Mouse (Mus musculus) ES-E14 (cell line): ENCODE data around the gene Hrc. TPM values are rescaled to one million over a fixed set of nuclear protein-coding genes. Genes with fewer than 3 reads are reported as not detected.
A peak's percentile ranks its signal among the peaks of the same experiment; 100 is the strongest.

ENCODE experiments used
- DNase-seq: peaks from one replicate; pipeline ENCODE4 v3.0.0-alpha.2; 2013; ENCODE audit warnings: low read depth, low spot score
- H3K27ac ChIP-seq: 2 replicates; pipeline ENCODE4 v1.5.1; 2012; ENCODE audit warnings: low read depth, mild to moderate bottlenecking, low read length, moderate library complexity, mixed read lengths; ENCODE audit not compliant: poor library complexity, insufficient read depth, severe bottlenecking
- H3K36me3 ChIP-seq: 2 replicates; pipeline ENCODE4 v1.6.1; 2012; ENCODE audit warnings: mild to moderate bottlenecking, low read length, moderate library complexity, mixed read lengths; ENCODE audit not compliant: control insufficient read depth, poor library complexity, insufficient read depth, severe bottlenecking
- H3K4me1 ChIP-seq, 2 experiments: fragments of 150-350 bp in 1 of 2; sonication (generic) in 1 of 2; 2 replicates each; pipeline ENCODE4 v1.6.1; 2012; ENCODE audit warnings: low read length in 2 of 2, mild to moderate bottlenecking in 1 of 2, mixed read lengths in 1 of 2; ENCODE audit not compliant: control insufficient read depth in 2 of 2, insufficient read depth in 2 of 2, poor library complexity in 1 of 2
- H3K4me3 ChIP-seq, 2 experiments: fragments of 150-350 bp in 1 of 2; sonication (generic) in 1 of 2; 2 replicates each; pipeline ENCODE4 v1.5.1; 2012; ENCODE audit warnings: low read length in 2 of 2, low read depth in 1 of 2, mild to moderate bottlenecking in 1 of 2, mixed read lengths in 1 of 2; ENCODE audit not compliant: insufficient read depth in 1 of 2, poor library complexity in 1 of 2, severe bottlenecking in 1 of 2
- H3K9ac ChIP-seq: 2 replicates; pipeline ENCODE4 v1.6.1; 2012; ENCODE audit warnings: low read depth, mild to moderate bottlenecking, low read length, mixed read lengths; ENCODE audit not compliant: poor library complexity, insufficient read depth, severe bottlenecking
- H3K9me3 ChIP-seq: fragments of 150-350 bp; sonication (generic); 2 replicates; pipeline ENCODE4 v1.6.1; 2012; ENCODE audit warnings: low read depth, mild to moderate bottlenecking, low read length; ENCODE audit not compliant: control insufficient read depth, insufficient read depth
- CHD2 ChIP-seq: IDR thresholded peaks from 2 replicates; pipeline ENCODE4 v1.6.1; 2014; ENCODE audit warnings: mild to moderate bottlenecking, low read depth, low read length, inconsistent platforms
- HCFC1 ChIP-seq: IDR thresholded peaks from 2 replicates; pipeline ENCODE4 v1.6.1; 2012; ENCODE audit warnings: low read length, inconsistent platforms, borderline replicate concordance; ENCODE audit not compliant: insufficient read depth
- MAFK ChIP-seq: IDR thresholded peaks from 2 replicates; pipeline ENCODE4 v1.6.1; 2014; ENCODE audit warnings: mild to moderate bottlenecking, low read depth, low read length, inconsistent platforms; ENCODE audit not compliant: insufficient read depth
- ZC3H11A ChIP-seq: IDR thresholded peaks from 2 replicates; pipeline ENCODE4 v1.6.1; 2012; ENCODE audit warnings: low read depth, mild to moderate bottlenecking, inconsistent platforms, low read length, borderline replicate concordance
- ZNF384 ChIP-seq: IDR thresholded peaks from 2 replicates; pipeline ENCODE4 v1.6.1; 2012; ENCODE audit warnings: low read depth, low read length, inconsistent platforms
- in situ Hi-C, 2 experiments: fragments of 600-800 bp; cut with MboI; formaldehyde crosslinking; loops; one replicate each; pipeline ENCODE4 v1.15.1; 2025; ENCODE audit warnings: low sequenced_read_pairs in 2 of 2, inconsistent platforms in 1 of 2; ENCODE audit not compliant: unreplicated experiment in 2 of 2
- total RNA-seq: library from RNA; depleted of rRNA; stranded (reverse); fragments of 300-350 nt; gene quantifications from 2 replicates; pipeline ENCODE4 v1.2.3, GENCODE M21; 2012

Hrc gene
- total RNA-seq, 1 experiment: 0.71 TPM

DNA sequence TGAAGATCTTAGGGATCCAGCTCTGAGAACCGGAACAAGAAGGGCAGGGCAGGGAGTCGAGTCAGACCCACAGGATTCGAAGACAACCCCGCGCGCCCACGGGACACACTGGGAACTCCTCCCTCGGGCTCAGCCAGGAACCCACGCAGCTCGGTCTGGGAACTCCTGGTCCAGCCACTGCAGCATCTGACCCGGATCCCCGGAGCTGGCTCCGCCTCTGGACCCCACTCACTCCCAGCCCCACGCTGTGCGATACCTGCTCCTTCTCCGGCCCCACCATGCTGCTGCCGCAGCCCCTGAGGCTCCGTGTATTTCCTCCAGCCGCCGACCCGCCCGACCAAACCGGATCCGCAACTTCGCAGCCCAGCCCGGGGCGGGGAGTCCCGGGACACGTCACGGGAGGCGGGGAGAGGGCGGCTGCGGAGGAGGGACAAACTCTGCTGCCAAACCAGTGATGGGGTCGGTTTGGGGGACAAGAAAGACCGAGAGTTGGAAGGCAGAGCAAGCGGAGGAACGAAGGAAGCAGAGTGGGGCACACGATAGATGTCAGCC, 1.6 kb upstream of the Hrc start, which contains the start of gene Trpm4:
Trpm4 (minus strand) TSS at position 350 of the 552 bp plus-strand sequence.
- peaks cover 5 to 29% of the 10 kb centered on the region in 2 experiments; a peak in 3 of 4 replicates for H3K4me1 ChIP-seq
- peak within 1 kb of the TSS; percentile 12; the same call in 1 of the 2 replicates for H3K27ac ChIP-seq
- in situ Hi-C loops: no loop called here
- H3K4me3 ChIP-seq: peak within 1 kb of the TSS; percentile 74 to 81
- H3K9me3 ChIP-seq: no peaks in the 10 kb centered on the region
- no peak for DNase-seq
- no peaks in the 10 kb centered on the region for H3K36me3 ChIP-seq
- H3K9ac ChIP-seq: peak within 1 kb of the TSS; percentile 74
- TF ChIP-seq HCFC1 (peak; percentile 38; the same call in 1 of the 2 replicates), MAFK (no peak)

DNA sequence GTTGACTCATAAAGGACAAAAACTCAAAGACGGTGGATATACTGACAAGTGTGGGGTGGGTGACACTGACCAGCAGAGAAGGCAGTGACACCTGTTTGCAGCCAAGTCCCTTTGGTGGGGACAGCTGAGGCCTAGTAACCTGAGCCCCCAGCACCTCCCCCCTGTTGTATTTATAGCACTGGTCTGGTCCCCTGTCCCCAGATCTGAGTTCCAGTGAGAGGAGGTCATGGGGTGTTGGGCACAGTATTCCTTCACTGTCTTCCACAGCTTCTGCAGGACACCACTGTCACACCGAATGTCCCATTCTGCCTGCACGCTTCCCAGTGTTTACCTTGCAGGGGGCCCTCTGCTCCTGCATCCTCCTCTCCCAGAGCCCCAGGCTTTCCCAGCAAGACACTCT, 485 bp upstream of the Hrc start:
- in situ Hi-C loops: no loop called here
- no peak for DNase-seq
- no peaks in the 10 kb centered on the region for H3K9me3 ChIP-seq
- no peak overlapping the region for H3K27ac ChIP-seq
- peaks cover 5 to 33% of the 10 kb centered on the region in 2 experiments; a peak in 3 of 4 replicates for H3K4me1 ChIP-seq
- H3K9ac ChIP-seq: no peak overlapping the region
- no peak for TF ChIP-seq MAFK
- TF ChIP-seq ZC3H11A: no peak
- no peak for TF ChIP-seq ZNF384
- no peak for TF ChIP-seq HCFC1
- no peak for TF ChIP-seq CHD2
- H3K36me3 ChIP-seq: no peaks in the 10 kb centered on the region
- H3K4me3 ChIP-seq: no peak overlapping the region

DNA sequence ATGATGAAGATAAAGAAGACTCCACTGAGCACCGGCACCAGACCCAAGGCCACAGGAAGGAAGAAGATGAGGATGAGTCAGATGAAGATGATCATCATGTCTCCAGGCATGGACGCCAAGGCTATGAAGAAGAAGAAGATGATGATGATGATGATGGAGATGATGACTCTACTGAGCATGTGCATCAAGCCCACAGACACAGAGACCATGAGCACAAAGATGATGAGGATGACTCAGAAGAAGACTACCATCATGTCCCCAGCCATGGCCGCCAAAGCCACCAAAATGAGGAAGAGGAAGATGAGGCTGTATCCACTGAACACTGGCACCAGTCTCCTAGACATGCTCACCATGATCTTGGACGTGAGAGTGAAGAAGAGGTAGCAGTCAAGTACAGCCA, 1.2 kb downstream of the Hrc start:
- Histone ChIP-seq H3K36me3 (no peaks in the 10 kb centered on the region), H3K4me3 (no peak overlapping the region), H3K27ac (no peak overlapping the region), H3K4me1 (peaks cover 5 to 38% of the 10 kb centered on the region in 2 experiments), H3K9me3 (no peaks in the 10 kb centered on the region), H3K9ac (no peak overlapping the region)
- no peak for DNase-seq
- in situ Hi-C loops: no loop called here
- TF ChIP-seq MAFK (no peak), ZNF384 (no peak), CHD2 (no peak), HCFC1 (no peak), ZC3H11A (no peak)

DNA sequence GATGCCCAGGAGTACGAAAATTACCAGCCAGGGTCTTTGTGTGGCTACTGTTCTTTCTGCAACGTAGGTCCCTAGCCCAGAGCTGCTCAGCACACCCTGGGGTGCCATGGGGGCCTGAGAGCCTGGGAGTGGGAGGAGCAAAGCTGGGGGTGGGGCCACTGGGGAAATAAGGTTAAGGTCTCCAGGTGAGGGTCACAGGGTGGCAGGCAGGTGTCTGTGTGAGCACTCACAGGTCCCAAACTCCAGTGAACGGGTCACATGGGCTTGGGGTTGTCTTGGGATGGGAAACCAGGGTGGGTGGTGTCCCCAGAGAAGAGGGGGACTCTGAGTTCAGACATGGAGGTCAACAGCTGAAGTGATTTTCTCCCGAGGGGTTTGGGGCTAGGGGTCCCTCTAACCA, 2.4 kb downstream of the Hrc start:
- Histone ChIP-seq H3K4me1 (peaks cover 3 to 39% of the 10 kb centered on the region in 2 experiments), H3K4me3 (no peak overlapping the region)

More for the DNA sequence above, 2.4 kb downstream of the Hrc start:
- Histone ChIP-seq H3K36me3 (no peaks in the 10 kb centered on the region), H3K27ac (no peak overlapping the region), H3K9ac (no peak overlapping the region), H3K9me3 (no peaks in the 10 kb centered on the region)
- DNase-seq: no peak
- TF ChIP-seq ZC3H11A (no peak), ZNF384 (no peak), CHD2 (no peak), HCFC1 (no peak)
- in situ Hi-C loops: no loop called here
